Mouse (Mus musculus) erythroblast, adult 5-6 weeks (primary cell): ENCODE measurements around the gene Tmem255b. TPM values are rescaled to one million over a fixed set of nuclear protein-coding genes. Genes with fewer than 3 reads are reported as not detected.

ENCODE experiments used
- ATAC-seq: replicated peaks from 2 replicates; pipeline ENCODE4 v1.8.0; 2016; ENCODE audit warnings: moderate number of reproducible peaks, mild to moderate bottlenecking, moderate TSS enrichment, inconsistent platforms; ENCODE audit not compliant: poor library complexity, low FRiP score, severe bottlenecking
- total RNA-seq, 2 experiments: library from RNA; stranded (forward) in 1 of 2; stranded (reverse) in 1 of 2; fragments of 150-400 nt in 1 of 2; fragments of 200-764, 138-1000 nt in 1 of 2; gene quantifications; 2 replicates each; pipeline versions ENCODE4 v1.2.3 to v1.2.4; 2015 to 2017; ENCODE audit warnings: low replicate concordance in 2 of 2

Tmem255b gene
- total RNA-seq, 2 experiments from 2014 or later, result not detected

DNA sequence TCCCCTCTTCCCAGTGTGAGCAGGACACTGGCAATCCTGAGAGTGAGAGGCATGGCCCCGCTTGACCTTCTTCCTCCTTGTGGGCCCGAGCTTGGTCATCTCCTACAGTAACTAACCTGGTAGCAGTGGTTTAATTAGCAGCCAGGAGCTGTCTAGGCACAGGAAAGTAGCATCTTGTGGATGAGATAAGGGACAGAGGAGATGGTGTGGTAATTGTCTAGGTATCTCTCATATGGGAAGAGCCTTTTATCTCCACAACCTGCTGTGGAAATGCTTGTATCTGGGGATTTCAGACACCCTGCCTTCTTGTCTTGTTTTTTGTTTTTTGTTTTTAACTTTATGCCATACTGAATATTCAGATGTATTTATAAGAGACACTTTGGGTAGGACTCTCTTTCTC, 2.5 kb downstream of the Tmem255b start:
- no peak for ATAC-seq

DNA sequence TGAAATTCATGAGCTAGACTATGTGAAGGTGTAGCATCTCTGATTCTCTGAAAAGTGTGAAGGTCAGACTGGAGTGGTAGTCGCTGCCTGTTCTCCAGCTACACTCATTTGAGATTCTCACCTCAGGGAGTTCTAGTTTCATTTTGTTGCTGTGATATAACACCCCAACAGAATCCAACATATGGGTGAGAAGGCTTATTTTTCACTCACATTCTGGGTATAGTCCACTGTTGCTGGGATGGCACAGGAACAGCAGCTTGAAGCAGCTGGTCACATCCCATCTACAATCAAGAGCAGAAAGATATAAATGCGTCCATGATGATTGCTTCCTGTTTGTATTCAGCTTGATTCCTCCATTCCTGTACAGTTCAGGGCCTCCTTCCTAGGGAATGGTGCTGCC, 7.2 kb downstream of the Tmem255b start:
- no peak for ATAC-seq

DNA sequence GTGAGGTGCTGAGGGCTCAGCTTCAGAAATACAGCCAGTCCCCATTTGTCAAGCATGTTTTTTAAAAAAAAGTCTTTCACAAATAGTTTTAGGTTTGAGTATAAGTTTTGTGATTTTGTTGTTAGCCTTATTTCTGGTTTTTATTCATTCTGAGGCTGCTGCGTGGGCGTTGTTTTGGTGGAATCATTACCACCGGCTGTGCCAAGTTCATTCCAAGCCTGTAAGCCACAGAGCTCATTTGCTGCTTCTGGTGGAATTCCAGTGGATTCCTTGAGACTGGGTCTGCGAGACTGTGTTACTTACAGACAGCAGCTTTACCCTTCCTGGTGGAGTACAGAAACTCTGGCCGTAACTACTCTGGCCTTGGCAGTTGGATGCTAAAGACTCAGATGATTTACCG, 11.5 kb downstream of the Tmem255b start:
- ATAC-seq, result no peak

DNA sequence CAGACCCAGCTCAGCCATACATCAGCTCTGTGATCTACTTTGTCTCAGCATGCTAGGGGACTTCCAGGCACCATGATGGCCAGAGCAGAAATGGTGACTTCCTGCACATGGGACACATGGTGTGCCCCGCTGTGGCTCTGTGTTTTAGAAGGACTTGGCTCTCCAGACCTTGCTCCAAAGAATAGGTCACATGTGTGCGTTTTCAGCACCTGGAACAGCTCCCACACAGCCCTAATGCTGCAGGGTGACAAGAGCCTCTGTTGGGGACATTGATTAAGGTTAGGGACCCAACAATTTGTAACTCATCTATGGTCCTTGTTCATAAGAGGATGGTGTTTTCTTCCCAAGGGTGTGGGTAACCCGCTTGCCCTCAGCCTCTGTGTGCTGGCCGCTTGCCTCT, 13.2 kb downstream of the Tmem255b start:
- ATAC-seq, result no peak

DNA sequence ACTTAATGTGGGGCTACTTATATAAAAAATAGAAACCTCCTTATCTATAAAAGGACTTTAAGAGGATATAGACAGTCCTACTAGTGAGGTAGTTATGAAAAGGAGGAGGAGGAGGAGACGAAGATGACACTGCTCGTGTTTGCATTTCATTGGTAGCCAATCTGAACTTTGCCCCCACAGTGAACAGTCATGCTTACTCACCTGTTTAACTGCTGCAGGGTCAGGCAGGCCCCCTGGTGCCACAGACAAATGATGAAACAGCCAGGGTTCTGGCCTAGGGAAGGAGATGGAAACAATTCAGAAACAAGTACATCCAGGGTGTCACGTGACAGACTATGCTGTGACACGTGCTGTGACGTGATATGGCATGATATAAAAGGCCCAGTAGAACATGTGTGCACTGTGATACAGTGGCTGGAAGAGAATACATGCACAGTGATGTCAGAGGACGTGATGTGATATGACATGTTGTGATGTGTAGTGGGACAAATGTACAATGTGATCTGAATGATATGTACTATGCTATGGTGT, 16.8 kb downstream of the Tmem255b start:
- no peak for ATAC-seq

DNA sequence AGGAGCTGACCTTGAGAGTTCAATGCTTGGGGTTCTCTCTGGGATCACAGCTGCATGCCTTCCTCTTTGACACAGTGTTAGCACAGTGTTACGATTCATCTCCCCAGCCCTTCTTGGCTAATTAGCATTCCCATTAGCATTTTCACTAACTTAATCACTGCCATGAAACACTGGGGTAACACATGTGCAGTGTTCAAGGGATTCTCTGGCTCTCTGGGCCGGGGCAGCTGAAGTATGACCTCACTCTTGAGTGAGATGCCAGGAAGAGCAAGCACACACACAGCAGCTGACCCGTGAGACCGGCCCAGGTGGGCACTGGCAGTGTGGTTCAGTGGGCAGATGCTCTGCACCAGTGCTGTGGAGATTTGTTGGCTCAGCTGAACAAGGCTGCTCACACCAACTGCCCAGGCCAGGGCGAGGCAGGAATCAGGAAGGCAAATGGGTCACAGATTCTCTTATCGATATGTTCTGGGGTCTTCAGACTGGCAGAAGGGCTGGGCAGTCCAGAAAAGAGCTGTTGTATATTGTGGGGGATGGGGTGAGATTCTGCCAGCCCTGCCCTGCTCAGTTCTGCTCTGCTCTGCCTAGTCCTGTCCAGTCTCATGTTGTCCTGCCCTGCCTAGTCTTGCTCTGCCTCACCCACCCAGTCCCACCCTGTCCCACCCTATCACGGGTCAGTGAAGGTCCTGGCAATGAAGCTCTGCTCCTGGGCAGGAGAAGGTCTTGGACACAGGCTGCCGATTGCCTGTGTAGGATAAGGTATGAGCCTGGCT, 19.5 kb downstream of the Tmem255b start:
- no peak for ATAC-seq

DNA sequence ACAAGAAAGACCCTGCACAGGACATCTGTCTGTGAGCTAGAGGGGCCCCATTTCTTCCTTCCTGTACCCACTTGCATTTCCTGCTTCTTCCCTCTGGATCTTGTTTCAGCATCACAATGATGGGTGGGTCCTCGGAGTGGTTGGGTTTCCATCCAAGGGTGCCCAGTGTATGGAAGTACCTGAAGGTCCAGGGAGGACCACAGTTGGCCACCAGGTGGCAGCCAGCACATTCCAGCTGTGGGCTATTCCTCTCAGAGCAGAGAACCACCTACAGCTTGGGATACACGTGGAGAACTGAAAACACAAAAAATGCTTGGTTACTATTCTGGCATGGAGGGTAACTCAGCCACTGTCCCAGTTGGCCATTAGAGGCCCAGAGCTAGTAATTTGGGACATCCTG, 20.3 kb downstream of the Tmem255b start:
- ATAC-seq, result no peak

DNA sequence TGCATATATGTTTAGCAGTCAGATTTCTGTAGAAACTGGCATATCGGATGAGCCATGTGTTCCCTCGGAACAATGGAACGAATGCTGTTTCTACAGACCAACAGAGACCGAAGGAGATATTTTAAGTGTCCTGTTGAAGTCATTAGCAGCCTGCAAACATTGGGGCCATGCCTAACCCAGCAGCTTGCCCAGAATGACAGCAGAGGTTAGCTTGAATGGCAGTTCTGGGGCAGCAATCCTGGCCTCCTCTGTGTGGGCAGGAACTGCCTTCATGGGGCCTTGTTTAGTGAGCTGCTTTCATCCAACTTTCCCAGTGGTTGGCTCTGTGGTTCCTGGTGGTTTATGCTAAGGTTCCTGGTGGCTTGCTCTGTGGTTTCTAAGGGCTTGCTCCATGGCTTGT, 24.4 kb downstream of the Tmem255b start:
- ATAC-seq, result no peak

DNA sequence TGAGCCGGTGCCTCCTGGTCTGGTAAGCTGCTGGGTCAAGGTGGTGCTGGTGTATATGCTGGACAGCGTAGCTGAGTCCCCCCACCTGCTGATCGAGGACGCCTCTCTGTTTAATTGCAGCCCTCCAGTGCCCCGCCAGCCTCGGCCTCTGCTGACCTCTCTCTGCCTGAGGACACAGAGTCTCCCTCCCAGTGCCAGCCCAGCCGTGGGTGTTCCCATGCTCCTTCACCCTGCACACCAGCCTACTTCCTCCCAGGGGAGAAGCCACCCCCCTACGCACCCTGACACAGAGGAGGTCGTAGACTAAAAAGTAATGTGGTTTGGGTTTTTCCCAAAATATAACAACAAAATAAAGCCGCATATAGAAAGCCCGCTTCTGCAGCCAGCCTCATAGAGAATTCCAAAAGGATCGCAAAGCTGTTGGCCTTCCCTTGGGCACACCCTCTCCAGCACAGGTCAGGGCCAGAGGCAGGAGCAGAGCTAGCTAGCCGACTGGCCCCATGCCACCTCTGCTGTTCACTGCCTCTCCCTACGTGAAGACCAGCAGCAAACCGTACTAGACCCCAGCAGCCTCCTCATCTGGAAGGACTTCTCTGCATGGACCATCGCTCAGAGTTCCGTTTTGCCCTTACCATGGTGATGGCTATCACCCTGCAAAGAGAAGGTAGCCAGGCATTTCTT, 26.2 kb downstream of the Tmem255b start:
- no peak for ATAC-seq

DNA sequence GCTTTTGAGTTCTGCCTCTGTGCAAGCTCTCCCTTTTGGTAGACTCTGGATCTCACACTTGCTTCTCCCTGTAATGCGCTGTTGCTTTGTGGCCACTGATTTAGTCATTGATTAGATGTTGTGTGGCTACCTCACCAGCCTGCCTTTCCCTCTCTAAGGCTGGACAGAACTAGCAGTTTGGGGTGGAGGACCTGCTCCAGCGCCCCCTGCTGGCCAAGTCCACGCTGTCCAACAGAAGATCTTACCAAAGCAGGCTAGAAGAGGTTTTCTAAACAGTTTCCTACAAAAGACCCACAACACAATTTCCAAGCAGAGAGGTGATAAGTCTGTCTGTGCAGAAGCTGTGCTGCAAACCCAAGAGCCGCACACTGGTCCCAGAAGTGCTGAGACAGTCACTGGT, 26.9 kb downstream of the Tmem255b start:
- peak; percentile 65; the same call in 1 of the 2 replicates for ATAC-seq

DNA sequence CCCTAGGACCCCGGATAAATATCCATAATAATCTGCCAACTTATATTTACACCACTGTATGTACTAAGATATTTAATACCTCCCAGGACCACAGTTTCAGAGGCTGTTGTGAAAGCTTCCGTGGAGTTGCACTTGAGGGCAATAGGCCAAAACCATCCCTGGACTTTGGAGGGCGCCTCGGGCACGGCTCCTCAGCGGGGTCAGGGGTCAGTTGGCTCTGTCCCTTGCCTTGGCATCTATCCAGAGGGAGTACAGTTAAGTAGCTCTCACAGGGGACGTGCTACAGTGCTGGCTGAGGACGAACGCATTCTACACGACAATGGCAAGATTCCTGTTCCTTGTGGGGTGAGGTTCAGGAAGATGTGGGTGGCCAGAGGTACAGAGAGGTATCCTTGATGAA, 27.4 kb downstream of the Tmem255b start:
- ATAC-seq, result no peak

DNA sequence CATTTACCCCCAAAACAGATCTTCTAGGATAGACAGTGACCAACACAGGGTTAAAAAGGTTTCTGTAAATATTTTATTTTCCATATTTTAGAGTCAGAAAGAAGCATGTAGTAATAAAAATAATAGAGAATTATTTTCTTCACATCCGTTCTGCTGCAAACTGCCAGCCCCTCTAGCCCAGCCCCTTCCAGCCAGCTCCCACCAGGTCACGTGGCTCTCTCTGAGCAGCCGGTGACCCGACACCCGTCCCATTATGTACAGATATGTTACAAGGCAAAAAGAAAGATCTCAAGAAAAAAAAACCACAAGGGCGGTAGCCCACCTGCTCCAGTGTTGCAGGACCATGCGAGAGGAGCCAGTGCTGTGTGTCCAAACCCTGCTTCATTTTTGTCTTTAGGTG, 30.3 kb downstream of the Tmem255b start:
- ATAC-seq, result no peak

DNA sequence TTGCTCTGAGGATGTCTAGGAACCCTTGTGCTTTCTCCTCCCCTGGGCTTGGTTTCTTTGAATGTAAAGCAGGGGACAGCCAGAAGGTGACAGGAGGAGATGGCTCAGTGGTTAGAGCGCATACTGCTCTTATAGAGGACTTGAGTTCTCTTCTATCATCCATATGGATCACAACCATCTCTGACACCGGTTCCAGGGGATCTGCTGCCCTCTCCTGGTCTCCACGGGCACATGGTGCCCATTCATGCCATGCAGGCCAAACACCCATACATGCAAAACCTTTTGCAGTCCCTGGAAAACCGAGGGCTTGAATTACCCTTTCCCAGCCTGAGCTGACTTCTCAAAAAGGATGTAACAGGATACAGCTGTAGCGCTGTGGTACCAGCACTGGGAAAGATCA, 32.0 kb downstream of the Tmem255b start:
- no peak for ATAC-seq

DNA sequence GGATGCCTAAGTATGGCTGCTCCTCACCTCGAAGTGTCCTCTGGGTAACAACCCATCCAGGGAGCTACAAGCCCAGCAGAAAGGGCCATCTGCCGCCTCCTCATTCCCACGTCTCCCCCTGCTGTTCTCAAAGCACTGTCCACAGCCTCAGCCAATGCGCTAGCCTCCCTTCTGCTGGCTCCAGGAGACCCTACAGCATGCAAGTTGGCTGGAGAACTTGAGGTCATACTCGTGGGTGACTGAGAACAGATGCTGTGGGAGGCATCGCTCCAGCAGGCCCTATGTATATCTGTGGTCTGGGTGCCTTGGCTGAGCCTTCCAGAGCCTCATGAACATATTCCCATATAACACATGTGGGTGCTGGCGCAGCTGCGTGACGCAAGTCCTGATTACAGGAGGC, 33.7 kb downstream of the Tmem255b start:
- ATAC-seq, result no peak

DNA sequence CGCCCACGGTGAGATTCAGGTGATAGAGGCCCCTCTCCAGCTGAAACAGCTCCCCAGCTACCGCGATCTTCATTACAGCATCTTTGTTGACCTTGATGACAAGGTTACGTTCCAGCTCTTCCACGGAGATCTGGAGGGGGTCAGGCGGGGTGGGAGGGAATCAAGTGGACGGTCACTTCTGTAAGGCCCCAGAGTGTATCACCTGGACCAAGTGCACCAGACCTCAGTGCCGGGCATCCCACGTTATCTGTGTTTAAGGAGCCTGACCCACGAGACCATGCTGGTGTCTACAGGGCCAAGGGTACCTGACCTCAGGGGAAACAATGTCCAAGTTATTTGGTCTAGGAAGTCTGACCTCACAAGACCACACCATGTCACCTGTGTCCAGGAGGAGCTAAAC, 36.5 kb downstream of the Tmem255b start:
- ATAC-seq, result no peak

DNA sequence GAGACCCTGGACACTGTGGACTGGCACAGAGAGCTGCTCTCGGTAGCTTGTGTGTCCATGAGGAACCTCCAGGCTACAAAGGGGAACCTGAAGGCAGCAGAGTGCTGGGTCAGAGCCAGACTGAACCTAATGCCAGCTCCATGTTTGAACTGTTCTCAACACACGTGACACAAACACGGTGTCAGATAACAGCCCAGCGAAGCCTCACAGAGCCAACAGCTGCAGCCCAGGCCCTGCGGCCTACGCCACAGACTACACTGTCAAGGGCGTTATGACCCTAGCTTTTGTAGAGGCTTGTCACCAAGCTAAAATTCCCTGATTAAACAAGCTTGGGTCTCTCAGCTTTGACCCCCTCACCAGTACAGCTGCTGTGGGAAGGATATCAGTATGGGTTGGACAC, 37.3 kb downstream of the Tmem255b start:
- no peak for ATAC-seq

DNA sequence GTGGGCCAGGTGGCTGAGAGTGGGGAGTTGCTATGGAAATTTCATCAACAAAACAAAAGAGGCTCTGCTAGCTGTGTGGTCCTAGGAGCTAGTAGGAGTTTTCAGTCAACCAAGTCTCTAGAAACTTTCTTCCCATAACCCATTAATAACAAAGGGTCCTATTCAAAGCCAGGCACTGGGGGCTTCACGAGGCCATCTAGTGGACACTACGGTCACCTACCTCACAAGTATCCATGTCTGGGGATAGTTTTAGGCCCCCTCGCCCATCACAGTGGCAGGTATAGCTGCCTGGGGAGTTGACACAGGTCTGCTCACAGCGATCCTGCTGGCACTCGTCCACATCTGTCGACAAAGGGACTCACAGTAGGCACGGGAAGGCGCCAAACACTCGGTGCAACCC, 40.9 kb downstream of the Tmem255b start:
- no peak for ATAC-seq

DNA sequence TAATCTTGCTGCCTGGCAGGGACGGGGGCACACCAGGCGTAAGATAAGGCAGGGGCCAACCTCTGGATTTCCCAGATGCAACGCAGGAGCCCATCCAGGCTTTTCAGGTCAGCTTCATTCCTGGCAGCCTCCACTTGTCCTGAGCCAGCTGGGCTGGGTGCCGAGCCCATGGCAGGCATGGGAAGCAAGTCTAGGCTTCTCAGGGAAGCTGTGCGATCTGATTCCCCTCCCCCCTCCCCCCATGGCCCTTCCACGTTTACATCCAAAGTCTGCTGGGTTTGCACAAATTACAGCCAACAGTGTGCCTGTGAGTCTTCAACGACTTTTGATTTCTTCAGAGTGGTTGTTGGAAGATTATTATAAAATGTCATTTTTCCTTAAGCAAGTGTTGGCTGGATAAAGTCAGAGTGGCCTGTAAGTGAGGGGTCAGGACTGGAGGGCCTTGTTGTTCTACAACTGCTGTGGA, 46.1 kb downstream of the Tmem255b start:
- ATAC-seq, result no peak

DNA sequence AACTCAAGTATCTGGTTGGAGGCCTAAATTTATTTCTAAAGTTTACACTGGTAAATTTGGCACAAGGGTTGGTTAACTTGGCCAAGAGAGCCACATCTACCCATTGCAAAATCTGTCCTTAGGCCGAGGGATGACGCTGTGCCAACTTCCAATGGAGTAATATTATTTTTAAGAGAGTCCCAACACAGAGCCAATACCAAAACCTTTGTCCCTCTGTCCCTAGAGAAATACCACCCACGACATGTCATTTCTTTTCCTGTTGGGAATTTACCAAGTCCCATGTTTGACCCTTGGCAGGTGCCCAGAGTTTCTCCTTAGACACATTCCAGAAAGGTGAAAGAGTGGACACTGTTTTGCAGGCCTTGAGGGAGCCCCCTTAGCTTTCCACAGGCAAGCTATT, 46.6 kb downstream of the Tmem255b start:
- no peak for ATAC-seq

DNA sequence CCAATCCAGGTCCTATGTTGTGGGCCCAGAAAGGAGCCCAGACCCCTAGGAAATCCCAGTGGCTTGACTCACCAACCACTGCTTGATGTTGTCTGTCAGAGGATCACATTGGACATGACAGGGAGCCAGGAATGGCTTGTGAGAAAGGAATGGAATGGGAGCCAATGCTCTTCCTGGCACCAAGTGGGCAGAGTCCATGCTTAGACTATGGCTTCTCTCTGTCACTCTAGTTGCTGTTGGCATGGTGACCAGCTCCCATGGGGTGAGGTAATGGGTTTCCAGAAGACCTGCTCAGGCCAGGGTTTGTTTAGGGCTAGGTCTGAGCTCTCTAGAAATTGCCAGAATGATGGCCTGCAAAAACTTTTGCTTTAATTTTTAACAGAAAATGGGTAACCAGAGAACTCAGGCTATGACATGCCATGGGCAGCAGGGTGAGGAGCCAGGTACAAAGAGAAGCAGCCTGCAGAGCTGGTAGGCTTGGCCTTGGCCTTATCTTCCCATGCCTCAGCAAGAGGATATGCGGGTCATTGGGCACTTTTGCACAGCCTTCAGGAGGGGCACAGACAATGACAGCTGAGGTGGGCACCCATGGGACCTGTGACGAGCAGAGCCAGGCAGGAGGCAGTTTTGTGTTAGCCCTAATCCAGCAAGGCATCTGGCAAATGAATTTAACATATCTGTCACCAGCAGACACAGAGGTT, 47.3 kb downstream of the Tmem255b start:
- ATAC-seq, result no peak

DNA sequence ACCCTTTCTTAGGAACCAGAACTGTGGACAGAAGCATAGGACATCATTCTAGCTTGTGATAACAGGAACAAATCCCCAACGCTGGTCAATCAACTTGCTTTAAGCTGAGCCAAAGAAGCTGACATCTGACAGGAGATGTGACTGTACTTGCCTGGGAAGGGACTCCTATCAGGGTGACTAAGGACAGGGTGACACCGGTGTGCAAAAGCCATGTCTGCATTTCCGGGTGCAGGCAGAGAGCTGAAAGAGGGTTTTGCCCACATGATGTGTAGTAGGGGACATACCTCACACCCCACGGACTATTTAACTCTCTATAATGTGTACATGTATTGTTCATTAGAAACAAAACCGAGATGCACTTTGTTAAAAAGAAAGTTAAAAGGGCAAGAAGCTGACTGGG, 48.2 kb downstream of the Tmem255b start:
- ATAC-seq, result no peak
